Mouse (Mus musculus): ENCODE measurements around the gene Clip4. TPM values are rescaled to one million over a fixed set of nuclear protein-coding genes. Genes with fewer than 3 reads are reported as not detected.

The Clip4 gene
- total RNA-seq (2023) = not detected

DNA sequence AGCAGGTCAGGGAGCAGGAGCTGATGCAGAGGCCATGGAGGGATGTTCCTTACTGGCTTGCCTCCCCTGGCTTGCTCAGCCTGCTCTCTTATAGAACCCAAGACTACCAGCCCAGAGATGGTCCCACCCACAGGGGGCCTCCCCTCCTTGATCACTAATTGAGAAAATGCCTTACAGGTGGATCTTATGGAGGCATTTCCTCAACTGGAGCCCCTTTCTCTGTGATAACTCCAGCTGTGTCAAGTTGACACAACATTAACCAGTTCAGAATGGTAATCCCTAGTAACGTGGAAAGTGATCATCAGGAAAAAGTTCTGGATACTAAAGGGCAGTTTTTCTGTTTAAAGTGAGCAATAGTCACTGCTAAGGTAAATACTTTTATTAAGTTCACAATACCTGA lies at the start of gene Clip4:
Clip4 (plus strand) TSS at position 301 of the 400 bp plus-strand sequence.

DNA sequence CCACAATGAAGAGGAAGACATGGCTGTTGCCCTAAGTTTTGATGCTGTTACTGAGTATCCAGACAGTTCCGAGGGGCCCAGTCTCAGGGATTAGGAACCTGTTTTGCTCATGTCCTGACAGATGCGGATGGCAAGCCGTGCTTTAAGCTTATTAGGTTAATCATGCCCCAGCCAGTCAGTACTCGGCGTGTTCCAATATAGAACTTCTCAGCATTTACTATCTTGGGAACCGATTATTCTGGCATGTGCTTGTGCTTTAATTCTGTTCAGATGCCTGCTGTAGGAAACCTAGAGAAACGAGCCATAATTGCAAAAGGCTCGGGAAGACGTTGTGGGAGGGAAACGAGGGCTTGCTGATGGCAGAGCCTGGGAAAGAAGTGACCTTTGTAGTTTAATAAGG lies 15.4 kb upstream of the Clip4 start, which contains the start of gene Pcare:
Pcare (minus strand) TSS at position 64 of the 400 bp plus-strand sequence.

Other genes with a start within 250 kb of the Clip4 start
- gene Ndc80, start 241.6 kb upstream of the Clip4 start, total RNA-seq (2023) = 20.1 TPM
- gene Spdya, start 216.4 kb upstream of the Clip4 start, total RNA-seq (2023) = not detected
- gene Wdr43, start 152.6 kb upstream of the Clip4 start, total RNA-seq (2023) = 194 TPM
- not detected for gene Togaram2, start 95.2 kb upstream of the Clip4 start, total RNA-seq (2023)
- not detected for gene Pcare, start 15.6 kb upstream of the Clip4 start, total RNA-seq (2023)